Mouse (Mus musculus): ENCODE data around the gene Rgs6.

DNA sequence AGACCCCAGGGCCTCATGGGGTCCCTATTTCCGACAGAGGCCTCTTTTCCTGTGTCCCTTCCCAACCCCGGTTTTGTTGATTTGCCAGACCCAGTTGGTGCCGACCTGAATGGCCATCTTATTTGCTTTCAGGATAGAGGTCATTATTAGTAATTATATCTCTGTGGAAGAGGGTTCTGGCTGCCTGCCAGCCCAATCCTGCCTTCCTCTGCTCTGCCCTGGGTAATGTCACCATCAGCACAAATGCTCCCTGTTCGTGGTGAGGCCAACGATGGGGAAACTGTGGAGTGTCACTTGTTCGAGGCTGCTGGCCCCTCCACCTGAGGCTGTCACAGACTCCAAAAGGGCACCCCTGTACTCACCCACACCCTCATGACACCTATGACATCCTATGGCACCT lies 621.4 kb downstream of the Rgs6 start:
- TF ChIP-seq CTCF (IDR thresholded peaks at IDR 0.05; ENCODE audit: low read depth, low read length) (no peak), POLR2A (IDR thresholded peaks at IDR 0.05; ENCODE audit: insufficient read depth, low read length) (no peak)

All from ES-Bruce4 (cell line).